In the genomic region with DNA sequence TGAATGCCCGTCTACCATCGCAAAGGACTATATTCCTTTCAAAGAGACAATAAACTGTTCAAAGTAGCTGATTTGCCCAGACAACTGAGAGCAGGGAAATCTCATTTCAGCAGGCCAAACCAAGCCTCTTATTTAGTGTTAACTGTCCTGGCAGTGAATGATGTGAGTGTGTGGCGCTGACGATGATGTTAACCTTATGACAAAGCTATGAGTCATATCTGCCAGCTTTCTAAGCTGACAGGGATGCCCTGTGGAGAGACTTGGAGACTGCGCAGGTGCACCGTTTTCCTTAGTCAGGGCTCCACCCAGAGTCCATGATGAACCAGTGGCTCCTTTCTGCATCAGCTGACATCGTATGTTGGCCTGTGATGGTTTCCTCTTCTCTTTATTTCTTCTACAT, we compare ENCODE assay signal across 20 mouse cellular contexts. TPM values are rescaled to one million over a fixed set of nuclear protein-coding genes. Genes with fewer than 3 reads are reported as not detected.
DNase-seq lines count a peak whose midpoint lies in the region; TF ChIP-seq lines count a peak whose summit lies in the region.
"Had no signal": no experiment of that assay in that cellular context is flagged by ENCODE, and none has a peak within 500 bp of the region (broad histone marks: within the 10 kb centered on the region; RNA-seq: fewer than 3 reads in every experiment).

No protein-coding gene starts in this region.

- dilution Hi-C loops in CH12.LX (cut with MboI; ENCODE audit: extremely low pct_ligation_motif_present, extremely low pct_unique_long_range_greater_than_20kb, low sequenced_read_pairs) = no loop called here

- TF ChIP-seq RAD21 in CH12.LX (IDR thresholded peaks at IDR 0.05; ENCODE audit: low read depth, low read length) = no peak

- no peaks in the 10 kb centered on the region for H3K9me3 ChIP-seq in CH12.LX (replicated peaks; ENCODE audit: low read length)
- H3K9me3 ChIP-seq: embryonic facial prominence, embryonic 12.5 days; heart, embryonic 15.5 days; hindbrain, embryonic 10.5 days had no signal

- H3K36me3 ChIP-seq in CH12.LX (replicated peaks in 1 of 2; ENCODE audit: control insufficient read depth in 1 of 2, insufficient read depth in 1 of 2, low read length in 1 of 2) = no peaks in the 10 kb centered on the region
- H3K36me3 ChIP-seq: embryonic facial prominence, embryonic 12.5 days; heart, embryonic 15.5 days; hindbrain, embryonic 10.5 days had no signal

- in situ Hi-C loops in CH12.LX (cut with MboI; ENCODE audit: low pct_ligation_motif_present, low pct_unique_long_range_greater_than_20kb, low sequenced_read_pairs) = no loop called here

- H3K27ac ChIP-seq in CH12.LX (ENCODE audit: insufficient read depth, low read depth) = no peak overlapping the region
- H3K27ac ChIP-seq: embryonic facial prominence, embryonic 12.5 days; heart, adult 2 months; heart, embryonic 15.5 days; hindbrain, embryonic 10.5 days; hindbrain, embryonic 14.5 days had no signal

- peak; percentile 16 to 51 for DNase-seq in adrenal gland, adult (ENCODE audit: inconsistent age in 2 of 2, low spot score in 1 of 2)
- DNase-seq in adrenal gland, postnatal 10 days = no peak
- DNase-seq in 3134 (ENCODE audit: extremely low read depth, insufficient read length, low spot score) = peak; percentile 13
- DNase-seq in CH12.LX (ENCODE audit: extremely low read depth) = no peak
- peak; percentile 4 for DNase-seq in adrenal gland, postnatal 25 days
- no peak for DNase-seq in testis, postnatal 14 days (ENCODE audit: low spot score)
- no peak for DNase-seq in thymus, postnatal 14 days
- DNase-seq in layer of hippocampus, postnatal 25 days (ENCODE audit: extremely low spot score in 1 of 2, low spot score in 1 of 2) = no peak
- DNase-seq: cerebellum, adult 11-12 months; cerebellum, adult 9-10 months; cerebellum, postnatal 25 days; gastrocnemius, postnatal 10 days; heart, adult 2 months; heart, postnatal 14 days; kidney, adult 2 months had no signal

- no peak overlapping the region for H3K4me3 ChIP-seq in CH12.LX (replicated peaks in 1 of 3; ENCODE audit: low read depth in 2 of 3, low read length in 2 of 3, poor library complexity in 1 of 3)
- H3K4me3 ChIP-seq: embryonic facial prominence, embryonic 12.5 days; heart, adult 2 months; heart, embryonic 15.5 days; hindbrain, embryonic 10.5 days had no signal

- H3K79me2 ChIP-seq in CH12.LX (replicated peaks; ENCODE audit: control insufficient read depth, extremely low read depth, insufficient read depth, poor library complexity, severe bottlenecking) = no peaks in the 10 kb centered on the region

- no peak overlapping the region for H3K9ac ChIP-seq in CH12.LX (ENCODE audit: insufficient read depth, low read depth)
- H3K9ac ChIP-seq: embryonic facial prominence, embryonic 12.5 days; heart, embryonic 15.5 days; hindbrain, embryonic 14.5 days had no signal

- no peak for TF ChIP-seq POLR2A in CH12.LX (IDR thresholded peaks at IDR 0.05; ENCODE audit: low read depth, low read length)

- no peak for TF ChIP-seq EP300 in CH12.LX (IDR thresholded peaks at IDR 0.05; ENCODE audit: low read length)

- TF ChIP-seq CTCF in CH12.LX (conservative IDR thresholded peaks at IDR 0.05 in 1 of 2, IDR thresholded peaks at IDR 0.05 in 1 of 2; ENCODE audit: low read depth in 2 of 2, low read length in 2 of 2) = no peak

- no peaks in the 10 kb centered on the region for H3K4me1 ChIP-seq in CH12.LX (ENCODE audit: control insufficient read depth in 1 of 2, insufficient read depth in 2 of 2)

- no peak overlapping the region for H3K4me2 ChIP-seq in CH12.LX (ENCODE audit: insufficient read depth, low read depth, poor library complexity, severe bottlenecking)
- H3K4me2 ChIP-seq: embryonic facial prominence, embryonic 12.5 days; heart, embryonic 11.5 days; heart, embryonic 15.5 days; hindbrain, embryonic 14.5 days had no signal

- H3K27me3 ChIP-seq in CH12.LX (replicated peaks) = no peaks in the 10 kb centered on the region
- H3K27me3 ChIP-seq: heart, embryonic 15.5 days had no signal

TF ChIP-seq in CH12.LX, 34 proteins besides CTCF, POLR2A, EP300 and RAD21:
- no peak for TF ChIP-seq CHD2 (IDR thresholded peaks at IDR 0.05; ENCODE audit: low read length)
- TF ChIP-seq CHD1 (IDR thresholded peaks at IDR 0.05; ENCODE audit: low read depth, low read length) = no peak
- TF ChIP-seq NRF1 (IDR thresholded peaks at IDR 0.05; ENCODE audit: low read depth, low read length) = 0 out of 2 replicates have a peak, but pooled peaks have one; percentile 14

RNA-seq across cellular contexts. Expression of a gene that starts 29.3 kb away (rescaled TPM):
- total RNA-seq in adrenal gland, postnatal 10 days (2021) = under 1 TPM; 0.58 to 0.99 TPM
- not detected in 2 replicates for total RNA-seq in CH12.LX (2012; rRNA removed)
- not detected in 2 replicates for total RNA-seq in CH12.LX (2014; rRNA removed)
- not detected in 2 replicates for polyA plus RNA-seq in CH12.LX (2012; ENCODE audit: insufficient read length, low read depth)
- total RNA-seq in adrenal gland, postnatal 25 days (2021) = 0.43 TPM in 1 of 2 replicates, not detected in the other
- 10 to 100 TPM in 1 of 2 experiments, 1 to 10 TPM in 1; 9.7 to 12.1 TPM for total RNA-seq in layer of hippocampus, postnatal 25 days (2021)
- total RNA-seq: heart, adult 2 months had no signal

Comparison
In these comparisons a context has a peak if more than half of its experiments do, and no peak if none do; other contexts are left out.
1. DNase-seq: peak in adrenal gland, adult (2 of 2), 3134 (single experiment) and adrenal gland, postnatal 25 days (single experiment); none in adrenal gland, postnatal 10 days (single experiment), CH12.LX (single experiment), testis, postnatal 14 days (single experiment), thymus, postnatal 14 days (single experiment) and layer of hippocampus, postnatal 25 days (0 of 2).